Mouse (Mus musculus) T-cell, adult 66 days (primary cell): ENCODE data around the gene Med6. TPM values are rescaled to one million over a fixed set of nuclear protein-coding genes. Genes with fewer than 3 reads are reported as not detected.

Experiments used
- total RNA-seq, 2 experiments: library from RNA; stranded (reverse); gene quantifications; 3 replicates in 1 of 2; 4 replicates in 1 of 2; pipeline ENCODE4 v1.2.4; 2023

The Med6 gene
- 10 to 100 TPM; 47.9 to 49.2 TPM for total RNA-seq

GRCm38 (mm10) chr12:81594902-81595671 is at the start of gene Med6:
TSS of gene Med6 (minus strand) at chr12:81595008.

GRCm38 (mm10) chr12:81630915-81631660 is 36.3 kb upstream of the Med6 start, which contains the start of gene Ttc9:
TSS of gene Ttc9 (plus strand) at chr12:81631249.

GRCm38 (mm10) chr12:81568374-81568773 is 26.4 kb downstream of the Med6 start, which contains the start of gene Adam21:
TSS of gene Adam21 (minus strand) at chr12:81568474.

GRCm38 (mm10) chr12:81532316-81533028 is 62.3 kb downstream of the Med6 start, which contains the start of the genes Gm20498 and Synj2bp:
TSS of gene Gm20498 (minus strand) at chr12:81532905.
TSS of gene Synj2bp (minus strand) at chr12:81532911.

Other genes with a start within 250 kb of the Med6 start
- gene Gm4787, start 215.5 kb downstream of the Med6 start, total RNA-seq, result 1 to 10 TPM in 1 of 2 experiments, under 1 TPM in 1; 0.70 to 1.7 TPM
- 1 to 10 TPM; 2.9 to 3.1 TPM for gene Adam4, start 173.1 kb downstream of the Med6 start, total RNA-seq
- gene Cox16, start 109.9 kb downstream of the Med6 start, total RNA-seq, result 10 to 100 TPM; 78.1 to 78.6 TPM
- gene Gm20498, start 62.1 kb downstream of the Med6 start, total RNA-seq, result 10 to 100 TPM in 1 of 2 experiments, 1 to 10 TPM in 1; 9.9 to 19.5 TPM
- gene Synj2bp, start 62.1 kb downstream of the Med6 start, total RNA-seq, result 10 to 100 TPM; 36.6 to 36.8 TPM
- under 1 TPM in 1 of 2 experiments, not detected in 1; 0.17 TPM for gene Adam21, start 26.5 kb downstream of the Med6 start, total RNA-seq
- gene Ttc9, start 36.2 kb upstream of the Med6 start, total RNA-seq, result not detected
- 1 to 10 TPM; 5.2 to 7.1 TPM for gene Map3k9, start 186.2 kb upstream of the Med6 start, total RNA-seq